Mouse (Mus musculus): Measurements from ENCODE around the gene Ints6.

DNA sequence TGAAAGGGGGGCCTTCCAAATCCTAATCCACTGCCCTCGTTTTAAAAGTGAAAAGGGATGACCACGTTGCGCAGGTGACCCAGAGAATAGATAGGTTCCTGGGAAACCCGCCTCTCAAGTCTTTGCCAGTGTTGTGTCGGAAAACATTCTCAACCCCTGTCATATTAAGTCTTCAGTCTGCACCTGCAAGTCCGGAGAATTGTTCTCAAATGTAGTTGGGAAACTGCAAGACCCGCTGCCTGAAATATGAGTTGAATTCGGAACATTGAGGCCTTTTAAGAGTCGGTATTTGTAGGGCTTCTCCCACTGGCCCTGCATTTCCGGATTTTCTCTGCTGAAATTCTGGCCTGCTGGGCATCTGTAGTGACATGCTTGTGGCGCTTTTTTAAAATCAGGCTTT, 974 bp upstream of the Ints6 start:
- TF ChIP-seq POLR2A (IDR thresholded peaks at IDR 0.05; ENCODE audit: low read depth, low read length): no peak
- no peak for TF ChIP-seq CTCF (IDR thresholded peaks at IDR 0.05; ENCODE audit: borderline replicate concordance, insufficient read depth, low read length)

Measured in embryonic fibroblast, embryonic 13.5 days (primary cell).